Mouse (Mus musculus): ENCODE data around the gene Slc25a10. TPM values are rescaled to one million over a fixed set of nuclear protein-coding genes. Genes with fewer than 3 reads are reported as not detected.

The Slc25a10 gene
- polyA plus RNA-seq, 1 experiment, result not detected

DNA sequence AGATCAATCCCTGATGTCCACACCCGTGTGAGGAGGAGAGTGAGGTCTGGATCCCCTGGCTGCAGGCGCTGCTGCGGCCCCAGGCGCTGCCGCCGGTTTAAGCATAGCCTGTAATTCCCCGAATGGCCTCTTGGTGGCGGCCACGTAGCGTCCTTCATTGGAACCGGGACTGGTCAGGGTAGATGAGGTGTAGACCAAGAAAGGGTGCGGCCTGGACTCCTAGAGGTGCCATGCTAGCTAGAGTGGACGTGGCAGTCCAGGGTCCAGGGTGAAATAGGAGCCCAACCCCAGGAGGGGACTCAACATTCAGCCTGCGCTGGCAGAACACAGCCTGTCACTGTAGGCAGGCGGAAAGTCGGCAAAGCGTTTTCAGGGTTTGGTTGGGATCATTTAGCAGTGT lies 24.0 kb downstream of the Slc25a10 start:
- WGBS, result 16% methylated on average over 17 of the region's 17 CpGs
- TF ChIP-seq POLR2A (IDR thresholded peaks at IDR 0.05; ENCODE audit: insufficient read depth, low read depth, low read length) (no peak), CTCF (IDR thresholded peaks at IDR 0.05; ENCODE audit: insufficient read depth, low read depth, low read length) (peak; percentile 89)
- Histone ChIP-seq H3K27ac (ENCODE audit: insufficient read depth, low read depth, low read length) (no peak overlapping the region), H3K4me1 (ENCODE audit: control insufficient read depth, insufficient read depth, low read length) (peaks cover 9% of the 10 kb centered on the region), H3K4me3 (ENCODE audit: insufficient read depth, low read depth, low read length) (no peak overlapping the region)

DNA sequence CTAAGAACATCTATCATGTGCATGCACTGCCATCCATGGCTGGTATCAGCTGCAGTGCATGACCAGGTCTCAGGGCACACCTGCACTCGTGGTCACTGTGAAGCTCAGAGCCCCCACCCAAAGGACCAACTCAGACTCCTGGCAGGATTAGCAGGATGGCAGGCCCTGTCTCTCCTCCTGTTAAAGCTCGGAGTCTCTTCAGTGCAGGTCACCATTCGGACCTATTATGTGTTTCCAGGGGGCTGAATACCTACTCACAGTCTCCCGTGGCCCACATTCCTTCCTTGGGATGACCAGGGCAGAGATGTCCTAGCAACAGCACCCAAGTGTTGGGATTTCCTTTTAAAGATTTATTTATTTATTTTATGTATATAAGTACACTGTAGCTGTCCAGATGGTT lies 25.5 kb downstream of the Slc25a10 start:
- Histone ChIP-seq H3K27ac (ENCODE audit: insufficient read depth, low read depth, low read length) (no peak overlapping the region), H3K4me1 (ENCODE audit: control insufficient read depth, insufficient read depth, low read length) (peaks cover 6% of the 10 kb centered on the region), H3K4me3 (ENCODE audit: insufficient read depth, low read depth, low read length) (no peak overlapping the region)
- 86% methylated on average over 4 of the region's 4 CpGs for WGBS
- TF ChIP-seq CTCF (IDR thresholded peaks at IDR 0.05; ENCODE audit: insufficient read depth, low read depth, low read length) (no peak), POLR2A (IDR thresholded peaks at IDR 0.05; ENCODE audit: insufficient read depth, low read depth, low read length) (no peak)

DNA sequence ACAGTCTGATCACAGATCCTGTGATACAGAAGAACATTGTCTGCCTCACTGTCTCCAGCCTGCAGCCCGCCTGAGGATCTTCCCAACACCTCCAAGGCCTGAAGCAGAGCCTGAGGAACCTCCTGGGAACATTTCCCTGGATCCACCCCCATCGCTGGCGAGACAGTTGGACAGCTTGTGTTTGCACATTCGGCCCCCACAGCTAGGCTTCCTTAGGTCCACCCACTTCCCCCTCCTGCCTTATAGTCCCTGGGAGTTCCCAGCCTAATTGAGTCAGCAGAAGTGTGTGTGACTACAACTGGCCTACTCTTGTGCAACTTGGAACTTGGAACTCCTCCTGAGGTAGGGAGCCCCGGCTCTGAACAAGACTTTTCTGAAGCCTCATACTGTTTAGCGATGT lies 26.4 kb downstream of the Slc25a10 start:
- Histone ChIP-seq H3K27ac (ENCODE audit: insufficient read depth, low read depth, low read length) (no peak overlapping the region), H3K4me1 (ENCODE audit: control insufficient read depth, insufficient read depth, low read length) (peaks cover 6% of the 10 kb centered on the region), H3K4me3 (ENCODE audit: insufficient read depth, low read depth, low read length) (no peak overlapping the region)
- WGBS, result 39% methylated on average over 6 of the region's 6 CpGs
- TF ChIP-seq CTCF (IDR thresholded peaks at IDR 0.05; ENCODE audit: insufficient read depth, low read depth, low read length) (no peak), POLR2A (IDR thresholded peaks at IDR 0.05; ENCODE audit: insufficient read depth, low read depth, low read length) (no peak)

DNA sequence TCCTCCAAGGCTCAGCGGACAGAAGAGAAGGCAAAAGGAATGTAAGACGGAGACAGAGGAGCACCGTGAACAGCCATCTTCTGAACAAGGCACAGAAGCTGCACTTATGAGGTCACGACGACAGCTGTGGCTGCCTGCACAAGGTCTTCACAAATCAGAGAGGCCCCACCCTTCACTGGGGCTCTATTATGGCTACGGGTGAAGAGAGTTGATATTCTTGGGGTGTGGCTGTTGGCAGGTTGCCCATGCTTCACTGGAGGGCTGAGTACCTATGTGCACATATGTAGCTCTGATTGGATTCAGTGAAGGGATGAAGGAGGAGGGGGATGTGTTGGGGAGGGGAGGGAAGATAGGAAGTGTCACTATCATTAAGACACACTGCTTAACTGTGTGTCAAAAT lies 26.9 kb downstream of the Slc25a10 start:
- no peak overlapping the region for H3K27ac ChIP-seq (ENCODE audit: insufficient read depth, low read depth, low read length)
- WGBS, result 67% methylated on average over 6 of the region's 6 CpGs
- H3K4me1 ChIP-seq (ENCODE audit: control insufficient read depth, insufficient read depth, low read length), result peaks cover 6% of the 10 kb centered on the region
- no peak for TF ChIP-seq CTCF (IDR thresholded peaks at IDR 0.05; ENCODE audit: insufficient read depth, low read depth, low read length)
- no peak for TF ChIP-seq POLR2A (IDR thresholded peaks at IDR 0.05; ENCODE audit: insufficient read depth, low read depth, low read length)
- H3K4me3 ChIP-seq (ENCODE audit: insufficient read depth, low read depth, low read length), result no peak overlapping the region

DNA sequence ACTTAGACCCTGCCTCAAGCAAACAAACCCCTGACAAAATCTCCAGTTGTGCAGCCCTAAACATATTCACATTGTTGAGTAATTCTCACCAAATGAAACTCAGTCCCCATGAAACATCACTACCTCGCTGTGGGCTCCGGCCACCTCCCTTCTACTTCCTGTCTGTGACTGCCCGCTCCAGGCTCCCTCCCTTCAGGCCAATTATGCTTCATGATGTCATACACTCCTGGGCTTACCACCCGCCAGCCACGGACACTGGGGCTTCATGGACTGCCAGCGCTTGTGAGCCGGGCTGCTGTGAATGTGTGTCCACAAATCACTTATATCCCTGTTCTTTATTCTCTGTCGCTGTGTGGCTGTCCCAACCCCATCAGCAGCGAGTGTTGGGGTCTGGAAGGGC lies 28.1 kb downstream of the Slc25a10 start:
- no peak overlapping the region for H3K27ac ChIP-seq (ENCODE audit: insufficient read depth, low read depth, low read length)

DNA sequence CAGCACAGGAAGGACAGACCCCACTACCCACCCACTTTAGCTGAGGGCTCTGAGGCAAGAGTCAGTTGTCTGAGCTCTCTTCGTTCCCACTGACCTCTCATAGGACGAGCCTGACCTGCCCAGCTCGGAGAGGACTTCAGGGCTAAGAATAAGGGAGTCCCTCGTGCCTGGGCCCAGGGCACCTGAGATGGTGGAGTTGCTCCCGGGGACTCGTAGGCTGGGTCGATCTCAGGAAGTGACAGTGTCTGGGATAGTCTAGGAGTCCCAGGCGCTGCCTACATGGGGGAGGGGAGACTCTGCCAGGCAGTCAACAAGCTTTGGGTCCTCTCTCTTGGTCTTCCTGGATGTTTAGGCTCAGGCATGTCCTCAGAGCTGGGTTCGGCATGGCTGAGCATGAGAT lies 28.9 kb downstream of the Slc25a10 start:
- peaks cover 6% of the 10 kb centered on the region for H3K4me1 ChIP-seq (ENCODE audit: control insufficient read depth, insufficient read depth, low read length)
- H3K27ac ChIP-seq (ENCODE audit: insufficient read depth, low read depth, low read length), result no peak overlapping the region
- WGBS, result 89% methylated on average over 9 of the region's 9 CpGs
- no peak overlapping the region for H3K4me3 ChIP-seq (ENCODE audit: insufficient read depth, low read depth, low read length)
- TF ChIP-seq POLR2A (IDR thresholded peaks at IDR 0.05; ENCODE audit: insufficient read depth, low read depth, low read length) (no peak), CTCF (IDR thresholded peaks at IDR 0.05; ENCODE audit: insufficient read depth, low read depth, low read length) (no peak)

More for the DNA sequence above, 28.1 kb downstream of the Slc25a10 start:
- 34% methylated on average over 9 of the region's 9 CpGs for WGBS
- Histone ChIP-seq H3K4me3 (ENCODE audit: insufficient read depth, low read depth, low read length) (no peak overlapping the region), H3K4me1 (ENCODE audit: control insufficient read depth, insufficient read depth, low read length) (peaks cover 6% of the 10 kb centered on the region)
- TF ChIP-seq POLR2A (IDR thresholded peaks at IDR 0.05; ENCODE audit: insufficient read depth, low read depth, low read length) (no peak), CTCF (IDR thresholded peaks at IDR 0.05; ENCODE audit: insufficient read depth, low read depth, low read length) (no peak)

DNA sequence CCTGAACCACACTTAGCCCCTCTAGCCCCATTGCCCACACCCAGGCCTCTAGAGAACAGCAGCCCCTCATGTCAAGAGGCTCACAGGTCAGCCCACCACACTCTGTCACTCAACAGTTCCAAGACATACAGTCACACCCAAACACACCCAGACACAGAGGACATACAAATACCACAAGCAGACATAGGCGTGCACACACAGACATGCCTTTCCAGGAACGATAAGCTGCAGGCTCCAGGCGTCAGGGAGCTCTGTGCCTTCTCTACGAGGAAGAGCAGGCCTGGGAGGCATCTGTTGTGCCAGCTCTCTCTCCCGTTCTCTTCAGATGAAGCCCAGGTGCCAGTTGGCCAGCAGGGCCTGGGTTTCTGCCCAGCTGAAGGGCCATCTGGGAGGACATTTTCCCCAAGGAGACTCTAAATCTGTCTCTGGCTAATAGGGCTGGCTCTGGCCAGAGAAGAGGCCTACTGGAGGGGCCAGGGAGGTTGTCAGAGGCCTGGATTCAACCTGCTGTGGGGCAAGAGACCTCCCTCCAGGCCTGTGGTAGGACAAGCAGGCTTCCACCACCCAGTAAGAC lies 29.4 kb downstream of the Slc25a10 start:
- Histone ChIP-seq H3K27ac (ENCODE audit: insufficient read depth, low read depth, low read length) (no peak overlapping the region), H3K4me3 (ENCODE audit: insufficient read depth, low read depth, low read length) (no peak overlapping the region), H3K4me1 (ENCODE audit: control insufficient read depth, insufficient read depth, low read length) (peaks cover 6% of the 10 kb centered on the region)
- no peak for TF ChIP-seq POLR2A (IDR thresholded peaks at IDR 0.05; ENCODE audit: insufficient read depth, low read depth, low read length)
- no peak for TF ChIP-seq CTCF (IDR thresholded peaks at IDR 0.05; ENCODE audit: insufficient read depth, low read depth, low read length)
- WGBS, result 82% methylated on average over 5 of the region's 5 CpGs

DNA sequence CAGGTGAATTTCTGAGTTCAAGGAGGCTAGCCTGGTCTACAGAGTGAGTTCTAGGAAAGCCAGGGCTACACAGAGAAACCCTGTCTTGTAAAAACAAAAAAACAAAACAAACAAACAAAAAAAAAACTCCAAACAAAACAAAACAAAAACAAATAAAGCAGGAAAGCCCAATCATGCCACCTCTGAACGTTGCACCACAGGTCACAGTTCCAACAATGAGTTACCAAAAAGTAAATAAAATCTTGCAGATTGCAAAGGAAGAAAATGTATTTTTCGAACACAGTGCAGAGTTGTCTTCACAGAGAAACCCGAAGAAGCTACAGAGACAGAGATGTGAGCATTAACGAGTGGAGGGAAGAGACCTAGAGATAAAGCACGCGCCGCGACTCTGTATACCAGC lies 30.9 kb downstream of the Slc25a10 start:
- TF ChIP-seq CTCF (IDR thresholded peaks at IDR 0.05; ENCODE audit: insufficient read depth, low read depth, low read length) (no peak), POLR2A (IDR thresholded peaks at IDR 0.05; ENCODE audit: insufficient read depth, low read depth, low read length) (no peak)
- 85% methylated on average over 8 of the region's 8 CpGs for WGBS
- Histone ChIP-seq H3K4me3 (ENCODE audit: insufficient read depth, low read depth, low read length) (no peak overlapping the region), H3K4me1 (ENCODE audit: control insufficient read depth, insufficient read depth, low read length) (peaks cover 6% of the 10 kb centered on the region), H3K27ac (ENCODE audit: insufficient read depth, low read depth, low read length) (no peak overlapping the region)

DNA sequence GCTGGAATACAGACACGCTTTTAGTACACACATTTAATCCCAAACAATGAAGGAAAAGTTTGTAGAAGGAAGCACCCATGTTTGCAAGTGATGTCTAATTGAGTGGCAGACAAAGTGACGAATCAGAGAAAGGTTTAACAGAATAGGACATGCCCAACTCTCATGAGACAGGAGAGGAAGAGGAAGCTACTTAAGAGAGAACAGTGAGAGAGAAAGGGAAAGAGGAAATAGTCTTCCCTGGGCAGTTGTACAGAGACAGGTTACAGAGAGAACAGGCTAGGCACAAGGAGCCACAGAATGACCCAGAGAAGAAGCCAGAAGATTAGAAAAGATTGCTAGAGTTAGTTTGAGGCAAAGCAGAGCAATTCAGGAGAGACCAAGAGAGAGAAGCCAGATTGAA lies 34.3 kb downstream of the Slc25a10 start:
- 82% methylated on average over 2 of the region's 2 CpGs for WGBS
- H3K4me1 ChIP-seq (ENCODE audit: control insufficient read depth, insufficient read depth, low read length), result peaks cover 5% of the 10 kb centered on the region
- TF ChIP-seq POLR2A (IDR thresholded peaks at IDR 0.05; ENCODE audit: insufficient read depth, low read depth, low read length), result no peak
- no peak for TF ChIP-seq CTCF (IDR thresholded peaks at IDR 0.05; ENCODE audit: insufficient read depth, low read depth, low read length)
- no peak overlapping the region for H3K4me3 ChIP-seq (ENCODE audit: insufficient read depth, low read depth, low read length)
- H3K27ac ChIP-seq (ENCODE audit: insufficient read depth, low read depth, low read length), result no peak overlapping the region
